Comparison of ENCODE assay signal across 8 mouse cellular contexts in genomic region chr15:88862881-88863694, GRCm38 (mm10). TPM values are rescaled to one million over a fixed set of nuclear protein-coding genes. Genes with fewer than 3 reads are reported as not detected.
DNase-seq lines count a peak whose midpoint lies in the region; ATAC-seq lines count a peak whose summit lies in the region.

No protein-coding gene starts in this region.

- DNase-seq in MN1 (ENCODE audit: low spot score): peak; percentile 68
- peak; percentile 52 for DNase-seq in brain, adult 2 months (ENCODE audit: low read depth, low spot score)
- DNase-seq in left cerebral cortex, postnatal 36 days (ENCODE audit: low spot score in 2 of 2): peak; percentile 69 to 77
- peak; percentile 39 to 80 for DNase-seq in spleen, postnatal 4 days (ENCODE audit: low spot score in 2 of 2)
- no peak for DNase-seq in ovary, postnatal 10 days (ENCODE audit: low spot score)

- H3K4me1 ChIP-seq in forebrain, embryonic 13.5 days: peaks cover 35% of the 10 kb centered on the region
- H3K4me1 ChIP-seq in hindbrain, embryonic 16.5 days (ENCODE audit: control insufficient read depth, insufficient read depth, low read depth, low read length): peaks cover 21% of the 10 kb centered on the region
- H3K4me1 ChIP-seq in midbrain, embryonic 12.5 days: peaks cover 28% of the 10 kb centered on the region

- peak overlapping the region; percentile 92 for H3K4me3 ChIP-seq in forebrain, embryonic 13.5 days
- H3K4me3 ChIP-seq in hindbrain, embryonic 16.5 days (ENCODE audit: low read length): peak overlapping the region; percentile 97
- peak overlapping the region; percentile 86 for H3K4me3 ChIP-seq in midbrain, embryonic 12.5 days

- peaks cover 34% of the 10 kb centered on the region for H3K36me3 ChIP-seq in forebrain, embryonic 13.5 days (ENCODE audit: poor library complexity, severe bottlenecking)
- H3K36me3 ChIP-seq in hindbrain, embryonic 16.5 days (ENCODE audit: control insufficient read depth, insufficient read depth, low read length): peaks cover 16% of the 10 kb centered on the region
- peaks cover 26% of the 10 kb centered on the region for H3K36me3 ChIP-seq in midbrain, embryonic 12.5 days

- H3K4me2 ChIP-seq in forebrain, embryonic 13.5 days: peak overlapping the region; percentile 92
- peak overlapping the region; percentile 90 for H3K4me2 ChIP-seq in hindbrain, embryonic 16.5 days (ENCODE audit: low read length)
- H3K4me2 ChIP-seq in midbrain, embryonic 12.5 days (replicated peaks): peak overlapping the region; percentile 96

- intact Hi-C loops in left cerebral cortex, postnatal 36 days (cut with DNase I): loop anchor here (2.0 to 5.0 kb wide), 2 partner anchors 24 to 36 kb away; no protein-coding TSS in a partner anchor

- ATAC-seq in forebrain, embryonic 13.5 days: no peak
- ATAC-seq in hindbrain, embryonic 16.5 days: peak; percentile 0; the same call in 1 of the 2 replicates
- peak; percentile 1 for ATAC-seq in midbrain, embryonic 12.5 days (ENCODE audit: low FRiP score, low read depth)

- peak overlapping the region; percentile 97 for H3K27ac ChIP-seq in forebrain, embryonic 13.5 days
- peak overlapping the region; percentile 97 for H3K27ac ChIP-seq in hindbrain, embryonic 16.5 days (ENCODE audit: low read depth, low read length)
- H3K27ac ChIP-seq in midbrain, embryonic 12.5 days (replicated peaks): peak overlapping the region; percentile 95

- peak overlapping the region; percentile 93 for H3K9ac ChIP-seq in forebrain, embryonic 13.5 days
- H3K9ac ChIP-seq in hindbrain, embryonic 16.5 days (ENCODE audit: low read depth, low read length): peak overlapping the region; percentile 96
- H3K9ac ChIP-seq in midbrain, embryonic 12.5 days (replicated peaks): peak overlapping the region; percentile 89

- H3K27me3 ChIP-seq in forebrain, embryonic 13.5 days: no peaks in the 10 kb centered on the region
- no peaks in the 10 kb centered on the region for H3K27me3 ChIP-seq in hindbrain, embryonic 16.5 days (replicated peaks; ENCODE audit: control insufficient read depth, insufficient read depth, low read length)
- H3K27me3 ChIP-seq in midbrain, embryonic 12.5 days: peaks cover 10% of the 10 kb centered on the region

- WGBS in forebrain, embryonic 13.5 days: under 1% methylated on average over 89 of the region's 98 CpGs
- under 1% methylated on average over 90 of the region's 98 CpGs for whole genome bisulfite sequencing in hindbrain, embryonic 16.5 days
- under 1% methylated on average over 94 of the region's 98 CpGs for WGBS in midbrain, embryonic 12.5 days

- no peaks in the 10 kb centered on the region for H3K9me3 ChIP-seq in forebrain, embryonic 13.5 days (replicated peaks)
- no peaks in the 10 kb centered on the region for H3K9me3 ChIP-seq in hindbrain, embryonic 16.5 days (ENCODE audit: control insufficient read depth, low read length)
- no peaks in the 10 kb centered on the region for H3K9me3 ChIP-seq in midbrain, embryonic 12.5 days

RNA-seq across cellular contexts. Expression of gene Pim3, which starts 1.1 kb away (rescaled TPM):
- 42.7 and 49.4 TPM in 2 replicates for polyA plus RNA-seq in forebrain, embryonic 13.5 days (2015; fragmentation: Nextera tagmentation; extraction: Ambion mirVana)
- polyA plus RNA-seq in hindbrain, embryonic 16.5 days (2015; fragmentation: Nextera tagmentation; extraction: Ambion mirVana): 71.4 and 77.4 TPM in 2 replicates
- total RNA-seq in left cerebral cortex, postnatal 36 days (2021): 10 to 100 TPM; 35.0 to 51.0 TPM
- 41.4 and 49.3 TPM in 2 replicates for polyA plus RNA-seq in midbrain, embryonic 12.5 days (2016; fragmentation: Nextera tagmentation; extraction: Ambion mirVana)

RNA-seq across cellular contexts. Expression of gene Creld2, which starts 43.6 kb away (rescaled TPM):
- polyA plus RNA-seq in forebrain, embryonic 13.5 days (2015; fragmentation: Nextera tagmentation; extraction: Ambion mirVana): 62.2 and 63.6 TPM in 2 replicates
- 61.0 and 61.9 TPM in 2 replicates for polyA plus RNA-seq in hindbrain, embryonic 16.5 days (2015; fragmentation: Nextera tagmentation; extraction: Ambion mirVana)
- total RNA-seq in left cerebral cortex, postnatal 36 days (2021): 10 to 100 TPM; 17.5 to 26.0 TPM
- 58.8 and 62.5 TPM in 2 replicates for polyA plus RNA-seq in midbrain, embryonic 12.5 days (2016; fragmentation: Nextera tagmentation; extraction: Ambion mirVana)

RNA-seq across cellular contexts. Expression of gene Alg12, which starts 44.0 kb away (rescaled TPM):
- polyA plus RNA-seq in forebrain, embryonic 13.5 days (2015; fragmentation: Nextera tagmentation; extraction: Ambion mirVana): 7.6 and 9.5 TPM in 2 replicates
- 9.5 and 10.1 TPM in 2 replicates for polyA plus RNA-seq in hindbrain, embryonic 16.5 days (2015; fragmentation: Nextera tagmentation; extraction: Ambion mirVana)
- 10 to 100 TPM; 12.8 to 15.7 TPM for total RNA-seq in left cerebral cortex, postnatal 36 days (2021)
- 8.3 and 9.3 TPM in 2 replicates for polyA plus RNA-seq in midbrain, embryonic 12.5 days (2016; fragmentation: Nextera tagmentation; extraction: Ambion mirVana)
